Mouse (Mus musculus) mouse trophoblast stem cell (cell line): ENCODE data around the gene Thnsl2.

Experiments used
- in situ Hi-C, 2 experiments: fragments of 300-500 bp; cut with MseI, MboI; formaldehyde crosslinking; loops; 2 replicates in 1 of 2; 3 replicates in 1 of 2; pipeline ENCODE4 v1.15.1; 2025

The Thnsl2 gene

GRCm38 (mm10) chr6:71135031-71135430 lies 9.2 kb downstream of the Thnsl2 start:
- in situ Hi-C loops, result no loop called here

GRCm38 (mm10) chr6:71133559-71133958 lies 10.7 kb downstream of the Thnsl2 start:
- in situ Hi-C loops, result no loop called here

GRCm38 (mm10) chr6:71131038-71131437 lies 13.2 kb downstream of the Thnsl2 start:
- in situ Hi-C loops, result no loop called here

DNA sequence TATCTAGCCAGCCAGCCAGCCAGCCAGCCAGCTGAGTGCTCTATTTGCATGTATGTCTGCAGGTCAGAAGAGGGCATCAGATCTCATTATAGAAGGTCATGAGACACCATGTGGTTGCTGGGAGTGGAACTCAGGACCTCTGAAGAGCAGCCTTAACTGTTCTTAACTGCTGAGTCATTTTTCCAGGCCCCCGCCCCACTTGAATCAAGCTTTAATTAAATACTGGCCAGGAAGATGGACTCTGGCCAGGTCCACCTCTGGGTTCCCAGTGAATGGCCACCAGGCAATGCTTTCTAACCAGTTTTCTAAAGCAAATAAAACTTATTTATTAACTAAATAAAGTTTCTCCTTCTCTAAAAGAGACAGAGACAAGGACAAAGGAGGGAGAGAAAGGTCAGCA lies 14.0 kb downstream of the Thnsl2 start:
- in situ Hi-C loops, result no loop called here

GRCm38 (mm10) chr6:71129071-71129470 lies 15.2 kb downstream of the Thnsl2 start:
- in situ Hi-C loops, result loop anchor here (5.0 kb wide), 1 partner anchor 102 kb away; no protein-coding TSS in a partner anchor

GRCm38 (mm10) chr6:71126290-71126689 lies 17.9 kb downstream of the Thnsl2 start:
- in situ Hi-C loops, result loop anchor here (5.0 kb wide), 1 partner anchor 99 kb away; no protein-coding TSS in a partner anchor

- in situ Hi-C loops, result loop anchor here (5.0 kb wide), 1 partner anchor 98 kb away; no protein-coding TSS in a partner anchor
These were observed 19.0 kb downstream of the Thnsl2 start for GRCm38 (mm10) chr6:71125043-71125893.

DNA sequence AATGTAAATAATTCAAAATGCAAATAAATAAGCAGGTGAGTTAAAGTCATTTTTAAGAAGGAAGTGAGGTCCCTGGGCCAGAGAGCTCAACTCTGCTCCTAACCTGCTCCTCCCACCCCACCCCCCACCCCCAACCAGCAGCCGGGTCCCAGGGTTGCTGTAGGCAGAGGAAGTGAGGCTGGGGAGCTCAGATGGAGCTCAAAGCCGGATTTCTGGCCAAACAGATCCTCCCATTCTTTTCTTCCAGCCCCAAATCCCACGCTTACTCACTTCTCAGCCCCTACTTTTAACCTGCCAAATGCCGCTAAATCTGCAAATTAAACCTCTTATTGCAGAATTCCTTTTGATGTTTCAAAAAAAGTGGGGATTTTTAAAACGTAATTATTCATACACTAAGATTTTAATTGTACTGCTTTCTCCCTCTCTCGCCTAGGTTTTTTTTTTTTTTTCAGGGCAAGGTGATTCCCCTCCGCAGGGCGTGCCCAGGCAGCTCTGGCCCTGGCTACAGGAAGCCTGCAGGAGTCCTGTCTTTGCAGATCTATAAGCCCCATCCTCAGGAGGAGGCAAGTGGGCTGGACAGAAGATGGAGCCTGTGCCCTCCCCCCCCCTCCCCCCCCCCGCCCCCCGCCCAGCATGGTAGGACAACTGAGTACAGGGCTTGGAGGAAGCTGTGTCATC lies 24.5 kb downstream of the Thnsl2 start:
- in situ Hi-C loops, result no loop called here

GRCm38 (mm10) chr6:71111419-71112113 lies 32.7 kb downstream of the Thnsl2 start:
- in situ Hi-C loops, result no loop called here

- in situ Hi-C loops, result no loop called here
These were observed 37.9 kb downstream of the Thnsl2 start for GRCm38 (mm10) chr6:71106170-71106945.

DNA sequence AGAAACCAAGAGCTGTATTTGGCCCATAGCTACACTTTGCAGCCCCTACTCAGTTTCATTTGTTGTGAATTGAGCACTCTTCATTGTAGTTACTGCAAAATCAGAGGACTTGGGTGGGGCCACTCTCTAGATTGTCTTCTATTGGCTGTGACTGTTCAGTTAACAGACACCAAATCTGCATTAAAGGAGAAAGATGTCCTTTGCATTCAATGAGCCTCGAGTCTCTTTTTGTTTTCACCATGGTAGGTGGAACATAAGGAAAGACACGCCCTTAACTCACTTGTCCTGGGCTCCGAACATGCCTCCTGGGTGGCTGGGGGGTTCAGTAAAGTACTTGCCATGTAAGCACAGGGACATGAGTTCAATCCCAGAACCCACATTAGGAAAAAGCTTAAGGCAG lies 48.1 kb downstream of the Thnsl2 start:
- in situ Hi-C loops, result no loop called here

DNA sequence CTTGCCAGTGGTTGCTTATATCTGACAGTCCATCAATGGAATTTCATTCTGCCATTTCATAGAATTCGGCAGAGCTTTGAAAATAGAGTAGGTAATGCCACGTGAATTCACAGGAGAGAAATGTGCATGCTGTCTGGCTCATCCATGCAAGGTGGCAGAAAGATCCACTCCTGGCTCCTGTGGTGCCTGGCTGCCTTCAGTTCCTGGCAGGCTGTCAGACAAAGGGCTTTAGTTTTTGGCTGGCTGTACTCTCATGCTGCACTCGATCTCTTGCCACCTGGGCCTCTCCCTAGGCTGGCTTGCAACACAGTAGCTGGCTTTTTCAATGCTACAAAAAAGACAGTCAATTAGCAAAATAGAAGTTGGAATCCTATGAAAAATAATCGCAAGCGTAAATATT lies 49.5 kb downstream of the Thnsl2 start:
- in situ Hi-C loops, result no loop called here

- in situ Hi-C loops, result no loop called here
These were observed 50.6 kb downstream of the Thnsl2 start for GRCm38 (mm10) chr6:71093686-71094085.

DNA sequence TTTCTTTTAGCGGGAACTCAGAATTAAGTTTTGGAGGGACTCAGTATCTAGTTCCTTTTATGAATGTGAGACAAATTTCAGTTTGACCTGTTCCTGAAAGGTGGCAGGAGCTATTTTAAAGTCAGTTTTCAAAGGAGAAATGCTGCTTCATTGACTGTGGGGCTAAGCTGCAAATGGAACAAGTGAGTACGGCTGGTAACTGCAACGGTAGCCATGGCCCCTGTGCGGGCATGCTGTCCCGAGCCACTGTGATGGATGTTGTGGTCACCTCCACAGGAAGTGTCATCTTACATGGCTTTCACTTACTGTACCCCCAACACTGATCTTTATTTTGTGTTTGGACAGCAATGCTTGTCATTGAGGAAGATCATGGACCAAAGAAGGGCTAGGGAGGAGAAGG lies 53.8 kb downstream of the Thnsl2 start:
- in situ Hi-C loops, result no loop called here

GRCm38 (mm10) chr6:71089735-71090134 lies 54.5 kb downstream of the Thnsl2 start:
- in situ Hi-C loops, result no loop called here

DNA sequence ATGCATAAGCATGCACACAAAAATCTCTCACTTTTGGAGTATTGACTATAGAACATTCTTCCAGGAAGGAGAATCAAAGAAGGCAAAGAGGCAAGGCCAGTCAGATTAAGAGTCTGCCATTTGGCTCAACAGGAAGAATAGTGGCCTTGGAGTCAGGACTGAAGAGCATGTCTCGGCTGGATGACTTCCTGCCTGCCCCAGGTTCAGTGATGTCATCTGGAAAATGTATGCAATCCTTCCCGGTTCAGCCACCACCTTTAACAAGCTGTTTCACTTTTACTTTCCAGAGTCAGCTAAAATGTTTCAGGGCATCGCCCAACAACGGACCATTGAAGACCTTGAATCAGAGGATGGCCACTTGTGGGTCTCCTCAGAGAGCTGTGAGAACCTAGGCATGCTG lies 55.2 kb downstream of the Thnsl2 start:
- in situ Hi-C loops, result no loop called here

DNA sequence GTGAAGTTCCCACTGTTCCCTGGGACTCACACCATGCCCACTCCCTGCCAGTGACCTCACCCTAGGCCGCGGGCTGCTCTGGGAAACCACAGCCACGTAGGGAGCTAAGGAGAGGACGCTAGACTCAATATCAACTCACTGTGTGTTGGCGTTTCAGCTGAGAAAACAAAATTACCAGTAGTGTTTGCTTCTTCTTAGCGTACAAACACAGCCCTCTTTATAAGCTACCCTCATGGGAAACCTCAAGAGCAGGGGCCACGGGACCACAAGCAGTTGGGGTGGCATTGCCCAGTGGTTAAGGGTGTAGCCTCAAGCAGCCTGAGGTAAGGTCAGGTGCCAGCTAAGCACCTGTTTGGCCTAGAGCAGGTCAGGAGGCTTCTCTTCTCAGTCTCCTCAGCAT lies 60.8 kb downstream of the Thnsl2 start:
- in situ Hi-C loops, result no loop called here

DNA sequence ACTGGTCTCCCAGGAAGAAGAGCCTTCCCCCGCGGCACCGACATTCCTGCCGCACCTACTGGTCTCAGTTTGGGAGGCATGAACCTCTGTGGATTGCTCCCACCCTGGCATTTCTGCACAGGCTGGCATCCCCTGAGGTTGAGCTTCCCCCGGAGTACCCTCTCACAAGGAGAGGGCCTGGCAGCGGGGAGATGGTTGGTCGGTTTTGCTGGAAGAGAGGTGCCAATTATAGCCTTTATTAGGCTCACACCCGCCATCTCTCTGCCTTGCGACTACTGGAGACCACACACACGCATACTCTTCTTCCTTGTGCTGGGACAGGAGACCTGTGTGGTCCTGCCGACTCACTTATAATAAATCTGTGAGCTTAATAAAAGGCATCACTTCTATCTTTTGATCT lies 62.2 kb downstream of the Thnsl2 start:
- in situ Hi-C loops, result no loop called here

DNA sequence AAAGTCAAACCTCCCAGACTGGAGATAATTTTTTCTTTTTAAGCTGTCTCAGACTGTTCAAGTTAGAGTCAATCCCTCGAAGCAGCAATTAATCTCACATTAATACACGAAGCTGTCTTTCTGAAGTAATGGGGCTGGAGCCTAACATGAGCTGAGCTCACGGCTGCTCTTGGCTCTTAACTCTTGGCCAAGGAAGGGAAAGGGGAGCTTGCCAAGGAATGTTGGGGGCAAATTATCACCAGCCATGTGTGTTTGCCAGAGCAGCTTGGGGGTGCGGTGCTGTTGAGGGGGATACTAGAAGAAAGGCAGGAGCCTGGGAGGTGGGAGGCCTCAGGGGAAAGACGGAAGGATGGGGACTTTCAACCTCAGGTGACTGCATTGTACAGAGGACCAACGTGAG lies 63.0 kb downstream of the Thnsl2 start:
- in situ Hi-C loops, result no loop called here
